Mouse (Mus musculus): ENCODE data around the gene Chchd10. TPM values are rescaled to one million over a fixed set of nuclear protein-coding genes. Genes with fewer than 3 reads are reported as not detected.
"Not testable (repeated sequence)": the region's sequence is repeated elsewhere in the genome, so short reads cannot be mapped to it uniquely, and the experiment has no call there.

The Chchd10 gene
- polyA plus RNA-seq (2014; fragmentation: Nextera tagmentation; extraction: Ambion mirVana) = 148 TPM in 2 replicates

DNA sequence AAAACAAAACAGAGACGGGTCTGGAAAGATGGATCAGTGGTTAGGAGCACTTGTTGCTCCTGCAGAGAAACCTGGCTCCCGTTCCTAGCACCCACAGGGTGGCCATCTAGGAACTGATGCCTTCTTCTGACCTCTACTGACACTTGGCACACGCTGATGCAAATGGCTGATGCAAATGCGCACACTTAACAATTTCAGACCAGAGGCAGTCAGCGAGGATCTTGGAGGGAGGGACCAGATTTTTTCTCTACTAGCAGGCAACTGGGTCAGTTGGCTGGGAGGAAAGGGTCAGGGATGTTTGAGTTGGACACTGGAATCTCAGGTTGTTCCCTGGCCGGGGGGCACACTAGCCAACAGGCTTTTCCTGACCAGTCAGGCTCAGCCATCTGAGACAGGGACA is at the start of gene Chchd10:
Gene Chchd10, plus strand, starts transcription at position 240 of the 400 bp plus-strand sequence.
- peaks cover 11% of the 10 kb centered on the region; the same call in 1 of the 2 replicates for H3K27me3 ChIP-seq (ENCODE audit: control insufficient read depth, insufficient read depth, low read length)
- peak within 1 kb of the TSS; percentile 80 for H3K9ac ChIP-seq
- ATAC-seq (ENCODE audit: low FRiP score) = no peak
- H3K36me3 ChIP-seq (replicated peaks; ENCODE audit: control insufficient read depth, insufficient read depth) = 0 out of 2 replicates have a peak, but pooled peaks cover 3% of the 10 kb centered on the region
- DNase-seq (ENCODE audit: low spot score) = no peak
- 23% methylated on average over 6 of the region's 6 CpGs for WGBS
- H3K4me3 ChIP-seq (replicated peaks; ENCODE audit: low read length) = peak within 1 kb of the TSS; percentile 49
- peaks cover 30% of the 10 kb centered on the region for H3K4me1 ChIP-seq (replicated peaks; ENCODE audit: control insufficient read depth, insufficient read depth, low read length)
- H3K9me3 ChIP-seq (ENCODE audit: control insufficient read depth, low read length) = no peaks in the 10 kb centered on the region
- peak within 1 kb of the TSS; percentile 91 for H3K4me2 ChIP-seq (replicated peaks)
- no peak within 1 kb of the TSS for H3K27ac ChIP-seq

DNA sequence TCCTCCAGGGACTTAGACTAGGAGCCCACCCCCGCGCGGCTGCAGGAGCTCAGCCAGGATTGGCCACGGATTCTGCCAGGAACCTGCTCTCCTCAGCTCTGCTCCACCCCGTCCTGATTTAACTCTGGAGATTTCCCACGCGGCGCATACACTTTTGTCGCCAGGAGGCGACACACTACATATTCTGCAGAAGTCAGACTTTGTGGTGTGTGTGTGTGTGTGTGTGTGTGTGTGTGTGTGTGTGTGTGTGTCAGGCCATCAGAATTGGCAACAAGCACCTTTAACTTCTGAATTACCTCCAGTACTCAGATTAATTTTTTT is 49.7 kb upstream of the Chchd10 start:
- 2% methylated on average over 10 of the region's 10 CpGs for WGBS
- ATAC-seq (ENCODE audit: low FRiP score) (peak; percentile 56), DNase-seq (ENCODE audit: low spot score) (peak; percentile 65)
- Histone ChIP-seq H3K27ac (no peak overlapping the region), H3K9me3 (ENCODE audit: control insufficient read depth, low read length) (no peaks in the 10 kb centered on the region), H3K4me2 (replicated peaks) (no peak overlapping the region), H3K36me3 (replicated peaks; ENCODE audit: control insufficient read depth, insufficient read depth) (no peaks in the 10 kb centered on the region), H3K27me3 (ENCODE audit: control insufficient read depth, insufficient read depth, low read length) (no peaks in the 10 kb centered on the region), H3K4me3 (replicated peaks; ENCODE audit: low read length) (no peak overlapping the region), H3K4me1 (replicated peaks; ENCODE audit: control insufficient read depth, insufficient read depth, low read length) (peaks cover 8% of the 10 kb centered on the region; the same call in 1 of the 2 replicates), H3K9ac (no peak overlapping the region)

DNA sequence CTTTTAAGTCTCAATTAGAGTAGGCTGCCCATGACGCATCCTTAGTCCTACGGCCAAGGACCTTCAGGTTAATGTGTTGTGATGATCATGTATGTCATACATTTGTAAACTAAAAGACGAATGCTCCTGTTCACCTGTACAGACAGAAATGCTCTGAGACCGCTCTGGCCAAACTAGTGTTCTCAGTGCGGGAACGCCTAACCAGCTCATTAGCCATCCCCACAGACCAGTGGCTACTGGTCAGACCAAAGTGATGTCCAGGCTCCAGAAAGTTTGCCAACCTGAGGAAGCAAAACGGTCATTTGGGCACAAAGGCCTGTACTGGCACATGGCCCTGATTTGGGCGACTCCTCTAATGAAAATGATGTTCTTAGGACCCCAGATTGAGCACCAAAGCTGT is 48.2 kb upstream of the Chchd10 start:
- WGBS = 97% methylated on average over 8 of the region's 8 CpGs
- H3K4me2 ChIP-seq (replicated peaks) = no peak overlapping the region
- no peaks in the 10 kb centered on the region for H3K27me3 ChIP-seq (ENCODE audit: control insufficient read depth, insufficient read depth, low read length)
- no peak overlapping the region for H3K27ac ChIP-seq
- H3K36me3 ChIP-seq (replicated peaks; ENCODE audit: control insufficient read depth, insufficient read depth) = no peaks in the 10 kb centered on the region
- no peak overlapping the region for H3K4me3 ChIP-seq (replicated peaks; ENCODE audit: low read length)
- ATAC-seq (ENCODE audit: low FRiP score) (no peak), DNase-seq (ENCODE audit: low spot score) (no peak)
- no peak overlapping the region for H3K9ac ChIP-seq
- H3K9me3 ChIP-seq (ENCODE audit: control insufficient read depth, low read length) = no peaks in the 10 kb centered on the region
- peaks cover 8% of the 10 kb centered on the region; the same call in 1 of the 2 replicates for H3K4me1 ChIP-seq (replicated peaks; ENCODE audit: control insufficient read depth, insufficient read depth, low read length)

DNA sequence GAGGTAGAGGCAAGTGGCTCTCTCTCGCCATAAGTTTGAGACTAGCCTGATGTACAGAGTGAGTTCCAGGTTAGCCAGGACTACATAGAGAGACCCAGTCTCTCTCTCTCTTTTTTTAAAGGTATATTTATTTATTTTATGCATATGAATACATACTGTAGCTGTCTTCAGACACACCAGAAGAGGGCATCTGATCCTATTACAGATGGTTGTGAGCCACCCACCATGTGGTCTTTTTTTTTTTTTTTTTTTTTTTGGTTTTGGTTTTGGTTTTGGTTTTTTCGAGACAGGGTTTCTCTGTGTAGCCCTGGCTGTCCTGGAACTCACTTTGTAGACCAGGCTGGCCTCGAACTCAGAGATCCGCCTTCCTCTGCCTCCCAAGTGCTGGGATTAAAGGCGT is 45.4 kb upstream of the Chchd10 start:
- not testable (repeated sequence) for H3K27ac ChIP-seq; DNase-seq (ENCODE audit: low spot score); H3K4me3 ChIP-seq (replicated peaks; ENCODE audit: low read length); H3K4me2 ChIP-seq (replicated peaks); H3K27me3 ChIP-seq (ENCODE audit: control insufficient read depth, insufficient read depth, low read length); H3K36me3 ChIP-seq (replicated peaks; ENCODE audit: control insufficient read depth, insufficient read depth); H3K9me3 ChIP-seq (ENCODE audit: control insufficient read depth, low read length); ATAC-seq (ENCODE audit: low FRiP score); H3K4me1 ChIP-seq (replicated peaks; ENCODE audit: control insufficient read depth, insufficient read depth, low read length); H3K9ac ChIP-seq
- 88% methylated on average over 4 of the region's 5 CpGs for WGBS

DNA sequence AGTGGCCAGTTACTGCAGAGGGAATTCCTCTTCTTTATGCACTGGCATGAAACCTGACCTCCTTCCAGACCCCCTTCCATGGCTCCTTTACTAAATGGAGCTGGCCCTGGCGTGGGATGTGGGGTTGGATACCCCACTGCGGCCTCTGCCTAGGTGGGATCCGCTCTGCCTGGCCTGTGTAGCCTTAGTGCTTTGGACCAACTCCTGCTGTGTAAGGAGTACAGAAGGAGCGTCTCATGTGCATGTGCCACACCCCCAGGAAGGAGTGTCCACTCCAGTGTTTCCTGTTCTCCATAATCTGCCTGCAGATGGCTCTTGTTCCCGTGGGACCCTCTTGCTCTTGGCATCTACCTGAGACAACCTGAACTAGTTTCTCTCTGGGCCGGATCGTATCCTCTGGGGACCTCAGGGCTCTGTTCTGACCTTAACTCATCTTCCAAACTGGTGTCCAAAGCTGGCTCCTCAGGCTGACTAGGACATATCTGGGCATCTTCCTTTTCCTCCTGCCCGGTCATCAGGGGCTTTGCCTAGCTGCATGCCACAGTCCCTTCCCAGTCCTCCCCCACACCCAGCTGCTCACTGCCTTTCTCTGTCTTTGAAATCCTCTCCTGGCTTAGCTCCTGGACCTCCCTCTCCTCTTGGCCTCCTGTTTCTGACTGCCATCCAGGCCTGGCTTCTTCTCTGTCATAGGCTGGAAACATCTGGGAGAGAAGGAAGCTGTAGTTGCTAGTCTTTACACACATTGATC is 43.4 kb upstream of the Chchd10 start:
- ATAC-seq (ENCODE audit: low FRiP score) = no peak
- Histone ChIP-seq H3K9me3 (ENCODE audit: control insufficient read depth, low read length) (no peaks in the 10 kb centered on the region), H3K9ac (no peak overlapping the region), H3K4me3 (replicated peaks; ENCODE audit: low read length) (no peak overlapping the region), H3K27me3 (ENCODE audit: control insufficient read depth, insufficient read depth, low read length) (no peaks in the 10 kb centered on the region), H3K4me2 (replicated peaks) (no peak overlapping the region), H3K27ac (no peak overlapping the region), H3K4me1 (replicated peaks; ENCODE audit: control insufficient read depth, insufficient read depth, low read length) (peaks cover 5% of the 10 kb centered on the region; the same call in 1 of the 2 replicates), H3K36me3 (replicated peaks; ENCODE audit: control insufficient read depth, insufficient read depth) (peaks cover 5% of the 10 kb centered on the region; the same call in 1 of the 2 replicates)
- DNase-seq (ENCODE audit: low spot score) = no peak
- 41% methylated on average over 8 of the region's 8 CpGs for WGBS

DNA sequence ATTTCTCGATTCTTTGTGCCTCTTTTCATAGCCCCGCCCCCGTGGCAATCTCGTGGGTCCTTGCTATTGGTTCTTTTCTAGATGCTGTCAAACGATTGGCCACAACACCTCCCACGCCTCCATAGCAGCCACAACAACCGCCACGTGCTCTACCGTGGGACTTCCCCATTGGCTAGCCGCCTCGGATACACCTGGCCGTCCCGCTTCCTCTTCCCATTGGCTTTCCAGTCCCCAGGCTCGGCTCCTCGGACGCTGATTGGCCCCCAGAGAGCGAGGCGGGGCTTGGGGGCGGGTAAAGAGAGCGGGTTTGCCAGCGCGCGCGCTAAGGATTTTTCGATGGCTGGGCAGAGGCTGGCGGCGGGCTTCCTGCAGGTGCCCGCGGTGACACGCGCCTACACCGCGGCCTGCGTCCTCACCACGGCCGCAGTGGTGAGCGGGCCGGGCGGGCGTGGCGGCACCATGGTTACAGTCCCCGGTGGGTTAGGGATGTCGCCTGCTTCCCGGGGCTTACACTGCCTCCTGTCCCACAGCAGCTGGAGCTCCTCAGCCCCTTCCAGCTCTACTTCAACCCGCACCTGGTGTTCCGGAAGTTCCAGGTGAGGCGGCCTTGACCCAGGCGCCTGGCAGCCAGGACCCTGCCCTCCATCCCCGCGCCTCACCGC is 39.7 kb upstream of the Chchd10 start, which contains the start of gene Derl3:
Gene Derl3, plus strand, starts transcription at position 325 of the 662 bp plus-strand sequence.
- 2% methylated on average over 51 of the region's 51 CpGs for WGBS
- peak; percentile 99 for ATAC-seq (ENCODE audit: low FRiP score)

DNA sequence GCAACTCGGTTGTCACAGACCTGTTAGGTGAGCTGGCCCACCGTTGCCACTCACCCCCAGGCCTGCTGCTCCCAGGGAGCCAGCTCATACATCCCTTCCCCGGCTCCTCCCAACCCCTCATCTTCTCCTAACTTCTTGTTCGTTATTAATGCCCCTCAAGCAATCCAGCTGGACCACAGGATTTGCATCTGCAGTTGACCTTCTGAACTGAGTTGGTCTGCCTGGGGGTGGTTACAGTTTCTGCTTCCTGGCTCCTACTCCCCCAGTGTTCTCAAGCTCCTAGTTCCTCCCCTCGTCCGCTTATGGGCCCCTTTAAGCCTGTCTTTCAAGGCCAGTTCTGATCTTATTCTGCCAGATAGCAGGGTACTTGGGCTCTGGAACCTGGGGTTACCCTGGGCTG is 38.3 kb upstream of the Chchd10 start:
- DNase-seq (ENCODE audit: low spot score) (no peak), ATAC-seq (ENCODE audit: low FRiP score) (no peak)
- peaks cover 53% of the 10 kb centered on the region for H3K36me3 ChIP-seq (replicated peaks; ENCODE audit: control insufficient read depth, insufficient read depth)
- no peaks in the 10 kb centered on the region for H3K27me3 ChIP-seq (ENCODE audit: control insufficient read depth, insufficient read depth, low read length)
- no peak overlapping the region for H3K27ac ChIP-seq
- WGBS = 86% methylated on average over 6 of the region's 6 CpGs
- H3K4me2 ChIP-seq (replicated peaks) = no peak overlapping the region
- H3K4me3 ChIP-seq (replicated peaks; ENCODE audit: low read length) = no peak overlapping the region
- H3K4me1 ChIP-seq (replicated peaks; ENCODE audit: control insufficient read depth, insufficient read depth, low read length) = peaks cover 5% of the 10 kb centered on the region; the same call in 1 of the 2 replicates
- no peak overlapping the region for H3K9ac ChIP-seq
- no peaks in the 10 kb centered on the region for H3K9me3 ChIP-seq (ENCODE audit: control insufficient read depth, low read length)

More for the DNA sequence above, 39.7 kb upstream of the Chchd10 start, which contains the start of gene Derl3:
- H3K4me3 ChIP-seq (replicated peaks; ENCODE audit: low read length) = peak within 1 kb of the TSS; percentile 32
- peak within 1 kb of the TSS; percentile 37; the same call in 1 of the 2 replicates for H3K9ac ChIP-seq
- H3K9me3 ChIP-seq (ENCODE audit: control insufficient read depth, low read length) = no peaks in the 10 kb centered on the region
- H3K27me3 ChIP-seq (ENCODE audit: control insufficient read depth, insufficient read depth, low read length) = no peaks in the 10 kb centered on the region
- H3K36me3 ChIP-seq (replicated peaks; ENCODE audit: control insufficient read depth, insufficient read depth) = peaks cover 39% of the 10 kb centered on the region
- H3K4me2 ChIP-seq (replicated peaks) = peak within 1 kb of the TSS; percentile 80
- peaks cover 5% of the 10 kb centered on the region; the same call in 1 of the 2 replicates for H3K4me1 ChIP-seq (replicated peaks; ENCODE audit: control insufficient read depth, insufficient read depth, low read length)
- no peak within 1 kb of the TSS; the same call in 1 of the 2 replicates for H3K27ac ChIP-seq
- peak; percentile 93 for DNase-seq (ENCODE audit: low spot score)

DNA sequence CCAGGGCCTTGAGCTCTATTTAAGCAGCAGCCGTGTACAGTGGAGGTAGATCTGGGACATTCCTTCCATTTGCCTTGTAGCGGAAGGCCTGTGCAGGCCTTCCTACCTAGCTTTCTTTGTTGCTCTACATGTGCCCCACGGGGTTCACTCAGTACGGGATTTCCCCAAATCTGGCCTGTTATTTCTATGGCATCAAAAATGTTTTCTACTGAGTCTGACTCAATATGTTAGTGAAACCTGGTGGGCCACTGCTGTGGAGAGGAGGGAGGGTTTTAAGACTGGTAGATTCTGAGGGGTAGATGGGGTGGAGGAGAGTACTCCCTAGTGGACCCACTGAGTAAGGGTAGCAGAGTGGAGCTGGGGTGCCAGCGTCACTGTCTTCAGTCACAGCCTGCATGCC is 37.2 kb upstream of the Chchd10 start:
- DNase-seq (ENCODE audit: low spot score) (no peak), ATAC-seq (ENCODE audit: low FRiP score) (no peak)
- Histone ChIP-seq H3K4me3 (replicated peaks; ENCODE audit: low read length) (no peak overlapping the region), H3K9me3 (ENCODE audit: control insufficient read depth, low read length) (no peaks in the 10 kb centered on the region), H3K4me2 (replicated peaks) (no peak overlapping the region), H3K9ac (no peak overlapping the region), H3K27me3 (ENCODE audit: control insufficient read depth, insufficient read depth, low read length) (no peaks in the 10 kb centered on the region), H3K4me1 (replicated peaks; ENCODE audit: control insufficient read depth, insufficient read depth, low read length) (peaks cover 5% of the 10 kb centered on the region; the same call in 1 of the 2 replicates), H3K36me3 (replicated peaks; ENCODE audit: control insufficient read depth, insufficient read depth) (peaks cover 64% of the 10 kb centered on the region), H3K27ac (no peak overlapping the region)
- WGBS = 96% methylated on average over 5 of the region's 5 CpGs

DNA sequence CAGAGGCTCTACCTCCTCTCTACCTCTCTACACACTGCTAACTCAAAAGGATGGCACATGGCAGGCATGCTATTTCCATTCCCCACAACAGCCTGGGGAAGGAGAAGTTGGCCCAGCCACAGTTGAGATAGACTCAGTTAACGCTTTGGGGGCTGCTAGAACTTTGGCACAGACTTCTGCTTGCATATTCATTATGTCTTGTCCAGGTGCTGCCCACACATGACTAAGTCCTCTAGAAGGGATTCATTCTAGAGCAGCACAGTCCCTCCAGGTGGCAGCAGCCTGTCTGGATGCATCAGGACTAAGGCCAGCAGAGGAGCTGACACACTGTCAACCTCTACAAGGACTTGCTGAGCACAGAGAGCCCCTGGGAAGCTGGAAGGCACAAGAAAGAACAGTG is 36.7 kb upstream of the Chchd10 start:
- Histone ChIP-seq H3K9ac (no peak overlapping the region), H3K4me3 (replicated peaks; ENCODE audit: low read length) (no peak overlapping the region), H3K4me1 (replicated peaks; ENCODE audit: control insufficient read depth, insufficient read depth, low read length) (peaks cover 5% of the 10 kb centered on the region; the same call in 1 of the 2 replicates), H3K36me3 (replicated peaks; ENCODE audit: control insufficient read depth, insufficient read depth) (peaks cover 69% of the 10 kb centered on the region), H3K27ac (no peak overlapping the region), H3K9me3 (ENCODE audit: control insufficient read depth, low read length) (no peaks in the 10 kb centered on the region), H3K27me3 (ENCODE audit: control insufficient read depth, insufficient read depth, low read length) (no peaks in the 10 kb centered on the region), H3K4me2 (replicated peaks) (no peak overlapping the region)
- 100% methylated on average over 1 of the region's 1 CpGs for WGBS
- ATAC-seq (ENCODE audit: low FRiP score) (no peak), DNase-seq (ENCODE audit: low spot score) (no peak)
